Mouse (Mus musculus): ENCODE data around the gene Ctc1.

GRCm38 (mm10) chr11:69058729-69059356 lies 43.1 kb downstream of the Ctc1 start:
- no peak for TF ChIP-seq POLR2A (IDR thresholded peaks at IDR 0.05; ENCODE audit: insufficient read length, low read depth)
- no peak for TF ChIP-seq TCF12 (IDR thresholded peaks at IDR 0.05; ENCODE audit: insufficient read depth, poor library complexity, severe bottlenecking)
- TF ChIP-seq POLR2AphosphoS2 (IDR thresholded peaks at IDR 0.05; ENCODE audit: insufficient read length, low read depth), result no peak
- no peak for TF ChIP-seq E2F4 (IDR thresholded peaks at IDR 0.05; ENCODE audit: insufficient read depth)
- TF ChIP-seq USF1 (IDR thresholded peaks at IDR 0.05; ENCODE audit: low read depth), result no peak
- TF ChIP-seq MYOD1 (IDR thresholded peaks at IDR 0.05; ENCODE audit: control insufficient read depth in 1 of 3, insufficient read length in 2 of 3, low read depth in 2 of 3), result no peak
- no peak for TF ChIP-seq TCF3 (IDR thresholded peaks at IDR 0.05; ENCODE audit: insufficient read length, low read depth)
- TF ChIP-seq MAX (IDR thresholded peaks at IDR 0.05; ENCODE audit: low read depth), result no peak

Measured in myocyte (in vitro differentiated cells).